Mouse (Mus musculus) gastrocnemius, postnatal 14 days (tissue): ENCODE results near the gene Iqcm. TPM values are rescaled to one million over a fixed set of nuclear protein-coding genes. Genes with fewer than 3 reads are reported as not detected.

Source experiments
- total RNA-seq, 2 experiments: library from RNA; stranded (reverse); gene quantifications; 2 replicates each; pipeline ENCODE4 v1.2.3; 2021

Gene Iqcm
- total RNA-seq, 2 experiments from 2014 or later, result not detected

Other genes with a start within 250 kb of the Iqcm start
- 1 to 10 TPM; 1.3 to 1.6 TPM for gene Rasd2, start 234.8 kb upstream of the Iqcm start, total RNA-seq
- gene Gm10358, start 42.1 kb upstream of the Iqcm start, total RNA-seq, result under 1 TPM in 1 of 2 experiments, not detected in 1; 0.35 TPM